Mouse (Mus musculus) midbrain, embryonic 10.5 days (tissue): ENCODE data around the gene Icam5. TPM values are rescaled to one million over a fixed set of nuclear protein-coding genes. Genes with fewer than 3 reads are reported as not detected.
"Not testable (repeated sequence)": the region's sequence is repeated elsewhere in the genome, so short reads cannot be mapped to it uniquely, and the experiment has no call there.

ENCODE experiments used
- DNase-seq: peaks from one replicate; pipeline ENCODE4 v3.0.0-alpha.2; 2017; ENCODE audit warnings: low spot score
- H3K27ac ChIP-seq: fragments of 300-500 bp; sonication (generic); replicated peaks from 2 replicates; pipeline ENCODE4 v1.5.1; 2016; ENCODE audit warnings: mild to moderate bottlenecking
- H3K27me3 ChIP-seq: fragments of 300-500 bp; sonication (generic); 2 replicates; pipeline ENCODE4 v1.6.1; 2016; ENCODE audit warnings: low read depth, mild to moderate bottlenecking; ENCODE audit not compliant: poor library complexity, severe bottlenecking
- H3K36me3 ChIP-seq: fragments of 300-500 bp; sonication (generic); 2 replicates; pipeline ENCODE4 v1.6.1; 2016; ENCODE audit warnings: mild to moderate bottlenecking, moderate library complexity
- H3K4me1 ChIP-seq: fragments of 300-500 bp; sonication (generic); 2 replicates; pipeline ENCODE4 v1.6.1; 2016
- H3K4me3 ChIP-seq: fragments of 300-500 bp; sonication (generic); 2 replicates; pipeline ENCODE4 v1.5.1; 2016; ENCODE audit warnings: mild to moderate bottlenecking, moderate library complexity
- H3K9me3 ChIP-seq: fragments of 300-500 bp; sonication (generic); replicated peaks from 2 replicates; pipeline ENCODE4 v1.6.1; 2016; ENCODE audit warnings: mild to moderate bottlenecking
- WGBS: fragments of 180-500 bp; shearing (Covaris S2); methylation state at CpG from one replicate; pipeline ENCODE4 v1.1.7; 2016; 5-methylcytosine and 5-hydroxymethylcytosine counted together
- polyA plus RNA-seq: library from polyadenylated mRNA; unstranded; fragments of >200 nt; fragmentation: Nextera tagmentation; extraction: Ambion mirVana; gene quantifications from 2 replicates; pipeline ENCODE4 v1.2.1, GENCODE M21; 2016

Icam5 gene
- polyA plus RNA-seq, 1 experiment from 2014 or later: not detected

- Histone ChIP-seq H3K4me3 (peak overlapping the region; percentile 85), H3K9me3 (no peaks in the 10 kb centered on the region), H3K27ac (peak overlapping the region; percentile 88), H3K36me3 (peaks cover 29% of the 10 kb centered on the region), H3K27me3 (no peaks in the 10 kb centered on the region), H3K4me1 (peaks cover 13% of the 10 kb centered on the region)
- no peak for DNase-seq
- WGBS: 12% methylated on average over 7 of the region's 7 CpGs
Observed at GRCm38 (mm10) chr9:21002270-21002626, 29.6 kb upstream of the Icam5 start.

GRCm38 (mm10) chr9:21002627-21003551 is 29.0 kb upstream of the Icam5 start, which contains the start of gene Mrpl4:
Gene Mrpl4 (plus strand): TSS chr9:21002738.
- Histone ChIP-seq H3K27me3 (no peaks in the 10 kb centered on the region), H3K36me3 (peaks cover 36% of the 10 kb centered on the region), H3K9me3 (no peaks in the 10 kb centered on the region), H3K27ac (peak within 1 kb of the TSS; percentile 88), H3K4me1 (peaks cover 13% of the 10 kb centered on the region), H3K4me3 (peak within 1 kb of the TSS; percentile 85)
- under 1% methylated on average over 72 of the region's 72 CpGs for WGBS
- peak; percentile 90 for DNase-seq

- 92% methylated on average over 10 of the region's 10 CpGs for WGBS
- DNase-seq: no peak
- no peak overlapping the region for H3K27ac ChIP-seq
- no peaks in the 10 kb centered on the region for H3K9me3 ChIP-seq
- H3K4me1 ChIP-seq: peaks cover 10% of the 10 kb centered on the region
- peaks cover 6% of the 10 kb centered on the region; the same call in 1 of the 2 replicates for H3K27me3 ChIP-seq
- H3K36me3 ChIP-seq: peaks cover 53% of the 10 kb centered on the region
- H3K4me3 ChIP-seq: no peak overlapping the region
Observed at GRCm38 (mm10) chr9:21007313-21007952, 24.4 kb upstream of the Icam5 start.

GRCm38 (mm10) chr9:21008007-21008406 is 23.9 kb upstream of the Icam5 start:
- DNase-seq: no peak
- Histone ChIP-seq H3K27ac (no peak overlapping the region), H3K4me3 (no peak overlapping the region), H3K4me1 (peaks cover 8% of the 10 kb centered on the region), H3K36me3 (peaks cover 53% of the 10 kb centered on the region), H3K9me3 (no peaks in the 10 kb centered on the region), H3K27me3 (peaks cover 11% of the 10 kb centered on the region; the same call in 1 of the 2 replicates)
- 86% methylated on average over 7 of the region's 7 CpGs for WGBS

- Histone ChIP-seq H3K9me3 (no peaks in the 10 kb centered on the region), H3K27ac (no peak overlapping the region), H3K4me3 (no peak overlapping the region), H3K36me3 (peaks cover 43% of the 10 kb centered on the region), H3K4me1 (peaks cover 7% of the 10 kb centered on the region), H3K27me3 (peaks cover 35% of the 10 kb centered on the region)
- no peak for DNase-seq
- 67% methylated on average over 2 of the region's 2 CpGs for WGBS
Observed at GRCm38 (mm10) chr9:21010362-21010761, 21.5 kb upstream of the Icam5 start.

- WGBS: 73% methylated on average over 9 of the region's 9 CpGs
- peaks cover 14% of the 10 kb centered on the region for H3K4me1 ChIP-seq
- peaks cover 36% of the 10 kb centered on the region for H3K36me3 ChIP-seq
- not testable (repeated sequence) for H3K9me3 ChIP-seq, H3K27ac ChIP-seq, DNase-seq, H3K4me3 ChIP-seq
- peaks cover 42% of the 10 kb centered on the region for H3K27me3 ChIP-seq
Observed at GRCm38 (mm10) chr9:21010939-21011541, 20.8 kb upstream of the Icam5 start.

GRCm38 (mm10) chr9:21011846-21012312 is 20.0 kb upstream of the Icam5 start:
- DNase-seq: no peak
- no peak overlapping the region for H3K4me3 ChIP-seq
- H3K36me3 ChIP-seq: peaks cover 28% of the 10 kb centered on the region
- H3K27me3 ChIP-seq: peaks cover 50% of the 10 kb centered on the region
- H3K9me3 ChIP-seq: no peaks in the 10 kb centered on the region
- H3K4me1 ChIP-seq: peaks cover 14% of the 10 kb centered on the region
- 69% methylated on average over 5 of the region's 5 CpGs for WGBS
- H3K27ac ChIP-seq: no peak overlapping the region

- H3K9me3 ChIP-seq: no peaks in the 10 kb centered on the region
- no peak overlapping the region for H3K27ac ChIP-seq
- H3K27me3 ChIP-seq: peaks cover 55% of the 10 kb centered on the region
- 69% methylated on average over 1 of the region's 1 CpGs for WGBS
- H3K4me3 ChIP-seq: no peak overlapping the region
- no peak for DNase-seq
- peaks cover 14% of the 10 kb centered on the region for H3K4me1 ChIP-seq
- peaks cover 23% of the 10 kb centered on the region for H3K36me3 ChIP-seq
Observed at GRCm38 (mm10) chr9:21012368-21012767, 19.5 kb upstream of the Icam5 start.

GRCm38 (mm10) chr9:21014691-21015570 is 16.9 kb upstream of the Icam5 start:
- peak overlapping the region; percentile 46 for H3K4me3 ChIP-seq
- peaks cover 14% of the 10 kb centered on the region for H3K4me1 ChIP-seq
- no peak overlapping the region for H3K27ac ChIP-seq
- H3K9me3 ChIP-seq: no peaks in the 10 kb centered on the region
- 3% methylated on average over 29 of the region's 29 CpGs for WGBS
- H3K36me3 ChIP-seq: no peaks in the 10 kb centered on the region
- DNase-seq: no peak
- peaks cover 72% of the 10 kb centered on the region for H3K27me3 ChIP-seq

GRCm38 (mm10) chr9:21015571-21016130 is 16.2 kb upstream of the Icam5 start, which contains the start of gene Icam1:
Gene Icam1 (plus strand): TSS chr9:21015985.
- H3K4me1 ChIP-seq: peaks cover 14% of the 10 kb centered on the region
- H3K27me3 ChIP-seq: peaks cover 72% of the 10 kb centered on the region
- no peaks in the 10 kb centered on the region for H3K36me3 ChIP-seq
- DNase-seq: peak; percentile 37
- WGBS: 1% methylated on average over 30 of the region's 30 CpGs
- no peak within 1 kb of the TSS for H3K27ac ChIP-seq
- peak within 1 kb of the TSS; percentile 46 for H3K4me3 ChIP-seq
- no peaks in the 10 kb centered on the region for H3K9me3 ChIP-seq

GRCm38 (mm10) chr9:21016331-21017176 is 15.3 kb upstream of the Icam5 start:
- Histone ChIP-seq H3K27me3 (peaks cover 72% of the 10 kb centered on the region), H3K4me3 (peak overlapping the region; percentile 46; the same call in 1 of the 2 replicates), H3K9me3 (no peaks in the 10 kb centered on the region), H3K27ac (no peak overlapping the region), H3K4me1 (peaks cover 14% of the 10 kb centered on the region), H3K36me3 (no peaks in the 10 kb centered on the region)
- WGBS: 6% methylated on average over 17 of the region's 17 CpGs
- no peak for DNase-seq
